Mouse (Mus musculus): ENCODE measurements at regions not wholly inside any gene's neighbourhood (a gene's known extent, or its start where the extent isn't known, plus 50 kb on each side); places are given as distances from the start of the nearest gene placed in this dataset.
"Not testable (repeated sequence)": the region's sequence is repeated elsewhere in the genome, so short reads cannot be mapped to it uniquely, and the experiment has no call there.

GRCm38 (mm10) chr10:118927316-118927715, 57.3 kb upstream of the Dyrk2 start:
- WGBS: 90% methylated on average over 12 of the region's 12 CpGs

DNA sequence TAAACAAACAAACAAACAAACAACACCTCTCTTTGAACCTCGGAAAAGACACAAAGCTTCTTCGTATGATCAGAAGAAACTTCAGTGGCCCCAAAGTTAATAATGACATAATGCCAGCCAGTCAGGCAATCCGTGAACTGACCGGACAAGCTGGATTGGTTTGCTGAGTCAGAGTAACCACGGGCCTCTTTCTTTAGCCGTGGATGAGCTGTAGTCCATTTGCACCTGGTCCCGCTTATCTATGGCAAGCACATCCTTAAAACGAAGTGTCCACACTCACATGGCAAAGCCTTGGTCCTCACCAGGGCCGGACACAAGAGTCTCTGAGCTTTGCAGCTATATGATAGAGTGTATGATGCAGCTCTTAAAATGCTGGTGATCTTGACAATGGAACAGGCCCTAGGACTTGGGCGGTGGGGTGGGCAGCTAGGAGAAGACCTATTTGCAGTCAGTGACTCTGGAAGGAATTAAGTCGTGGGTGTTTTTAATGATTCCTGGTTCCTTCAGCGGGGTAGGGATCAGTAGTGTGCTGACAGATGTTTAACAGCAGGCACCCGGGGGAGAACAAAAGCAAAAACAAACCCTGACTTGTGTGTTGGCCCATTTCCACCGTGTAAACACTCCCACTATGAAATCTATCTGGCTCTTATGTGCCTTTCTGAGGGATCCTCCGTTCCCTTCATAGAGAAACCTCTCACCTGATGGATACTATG, 53.6 kb upstream of the Dyrk2 start:
- H3K9ac ChIP-seq (replicated peaks; ENCODE audit: low read length, poor library complexity, severe bottlenecking): no peak overlapping the region
- H3K27me3 ChIP-seq (ENCODE audit: insufficient read depth, low read length): no peaks in the 10 kb centered on the region
- H3K4me1 ChIP-seq (ENCODE audit: insufficient read depth, low read length): no peaks in the 10 kb centered on the region
- no peak for ATAC-seq (ENCODE audit: low FRiP score)
- no peaks in the 10 kb centered on the region for H3K36me3 ChIP-seq (ENCODE audit: insufficient read depth, low read length)
- DNase-seq (ENCODE audit: low spot score): no peak
- H3K27ac ChIP-seq (ENCODE audit: low read depth, low read length): no peak overlapping the region
- H3K4me2 ChIP-seq (ENCODE audit: low read depth, low read length, poor library complexity, severe bottlenecking): no peak overlapping the region
- WGBS: 69% methylated on average over 15 of the region's 15 CpGs
- no peak overlapping the region for H3K4me3 ChIP-seq (ENCODE audit: low read depth, low read length)
- TF ChIP-seq CTCF (IDR thresholded peaks at IDR 0.05): no peak
- H3K9me3 ChIP-seq (ENCODE audit: low read length): no peaks in the 10 kb centered on the region

More at GRCm38 (mm10) chr10:118927316-118927715, 57.3 kb upstream of the Dyrk2 start:
- no peak for ATAC-seq (ENCODE audit: low FRiP score)
- H3K27me3 ChIP-seq (ENCODE audit: insufficient read depth, low read length): no peaks in the 10 kb centered on the region
- H3K4me3 ChIP-seq (ENCODE audit: low read depth, low read length): no peak overlapping the region
- H3K4me2 ChIP-seq (ENCODE audit: low read depth, low read length, poor library complexity, severe bottlenecking): no peak overlapping the region
- H3K4me1 ChIP-seq (ENCODE audit: insufficient read depth, low read length): no peaks in the 10 kb centered on the region
- H3K9me3 ChIP-seq (ENCODE audit: low read length): no peaks in the 10 kb centered on the region
- no peaks in the 10 kb centered on the region for H3K36me3 ChIP-seq (ENCODE audit: insufficient read depth, low read length)
- no peak overlapping the region for H3K9ac ChIP-seq (replicated peaks; ENCODE audit: low read length, poor library complexity, severe bottlenecking)
- TF ChIP-seq CTCF (IDR thresholded peaks at IDR 0.05): no peak
- H3K27ac ChIP-seq (ENCODE audit: low read depth, low read length): no peak overlapping the region
- no peak for DNase-seq (ENCODE audit: low spot score)

- H3K27me3 ChIP-seq (ENCODE audit: insufficient read depth, low read length); H3K36me3 ChIP-seq (ENCODE audit: insufficient read depth, low read length); DNase-seq (ENCODE audit: low spot score); H3K4me1 ChIP-seq (ENCODE audit: insufficient read depth, low read length); H3K4me3 ChIP-seq (ENCODE audit: low read depth, low read length); H3K4me2 ChIP-seq (ENCODE audit: low read depth, low read length, poor library complexity, severe bottlenecking); H3K9ac ChIP-seq (replicated peaks; ENCODE audit: low read length, poor library complexity, severe bottlenecking); ATAC-seq (ENCODE audit: low FRiP score); H3K9me3 ChIP-seq (ENCODE audit: low read length); H3K27ac ChIP-seq (ENCODE audit: low read depth, low read length): not testable (repeated sequence)
Measured at GRCm38 (mm10) chr10:118922120-118922519, 52.1 kb upstream of the Dyrk2 start.
